Mouse (Mus musculus): Measurements from ENCODE around the gene Mmrn1. TPM values are rescaled to one million over a fixed set of nuclear protein-coding genes. Genes with fewer than 3 reads are reported as not detected.

The Mmrn1 gene
- total RNA-seq, 2 experiments from 2014 or later = 2.5 to 2.9 TPM

DNA sequence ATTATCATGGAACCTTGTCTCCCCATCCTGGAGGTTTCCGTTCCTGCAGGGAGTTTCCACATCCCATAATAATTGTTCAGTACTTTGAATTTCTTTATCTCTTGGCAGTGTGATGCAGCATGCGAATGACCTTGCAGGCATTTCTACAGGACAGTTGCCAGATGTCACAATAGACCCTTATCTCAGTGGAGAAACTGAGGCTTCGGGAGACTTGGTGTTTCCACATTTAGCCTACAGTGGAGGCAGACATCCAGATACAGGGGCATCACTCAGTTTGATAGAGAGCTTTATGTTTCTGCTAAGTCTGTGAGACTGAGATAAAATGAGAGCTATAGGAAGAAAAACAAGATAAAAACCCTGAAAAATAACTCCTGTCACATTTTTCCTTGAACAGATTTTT lies 63.0 kb downstream of the Mmrn1 start:
- no peak for ATAC-seq (replicated peaks; ENCODE audit: low FRiP score, poor library complexity, severe bottlenecking)

DNA sequence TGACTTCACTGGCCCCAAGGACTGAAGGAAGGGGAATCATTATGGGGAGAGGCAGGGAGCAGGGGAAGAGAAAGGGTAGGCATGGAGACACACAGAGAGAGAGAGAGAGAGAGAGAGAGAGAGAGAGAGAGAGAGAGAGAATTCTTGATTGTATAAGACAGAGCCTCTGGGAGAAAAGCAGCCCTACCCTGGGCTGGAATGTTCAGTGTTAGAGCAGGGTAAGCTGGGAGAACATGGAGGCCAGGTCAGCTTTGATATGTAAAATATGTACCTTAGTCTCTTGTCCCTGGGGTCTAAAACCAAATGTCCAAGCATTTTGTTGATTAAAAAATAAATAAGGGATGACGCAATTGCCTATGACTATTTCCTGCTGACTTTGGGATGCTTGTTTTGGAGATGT lies 67.6 kb downstream of the Mmrn1 start:
- ATAC-seq (replicated peaks; ENCODE audit: low FRiP score, poor library complexity, severe bottlenecking) = no peak

DNA sequence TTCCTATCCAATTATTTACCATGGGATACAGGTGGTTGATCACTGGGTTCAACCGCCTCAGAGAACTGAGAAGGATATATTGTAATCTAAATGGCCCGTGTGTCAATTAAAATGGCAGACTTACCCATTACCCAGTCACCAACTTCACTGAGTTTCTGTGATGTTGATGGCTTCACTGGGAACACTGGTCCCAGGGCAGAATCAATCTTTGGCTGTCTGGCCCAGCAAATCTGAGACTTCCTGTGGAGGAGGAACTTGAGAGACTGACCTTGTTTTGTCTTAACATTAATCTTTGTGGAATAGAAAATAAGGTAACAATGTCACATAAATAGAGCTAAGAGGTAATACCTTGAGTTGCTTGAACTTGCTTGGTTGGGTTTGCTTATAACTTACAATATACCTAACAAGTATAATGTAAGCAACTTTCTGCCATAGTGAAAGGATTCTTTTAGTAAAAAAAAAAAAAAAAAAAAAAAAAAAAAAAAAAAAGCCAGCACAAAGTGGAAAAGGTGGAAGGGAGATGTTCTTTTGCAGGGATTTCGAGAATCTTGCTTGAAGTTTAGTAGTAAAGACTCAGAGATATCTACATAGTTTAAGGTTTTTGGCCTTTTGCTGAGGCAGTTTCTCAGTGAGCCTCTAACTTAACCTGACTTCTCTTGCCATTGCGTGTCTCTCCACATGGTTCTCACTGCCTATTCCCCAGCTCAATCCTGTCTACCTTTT lies 68.8 kb downstream of the Mmrn1 start:
- ATAC-seq (replicated peaks; ENCODE audit: low FRiP score, poor library complexity, severe bottlenecking) = no peak

DNA sequence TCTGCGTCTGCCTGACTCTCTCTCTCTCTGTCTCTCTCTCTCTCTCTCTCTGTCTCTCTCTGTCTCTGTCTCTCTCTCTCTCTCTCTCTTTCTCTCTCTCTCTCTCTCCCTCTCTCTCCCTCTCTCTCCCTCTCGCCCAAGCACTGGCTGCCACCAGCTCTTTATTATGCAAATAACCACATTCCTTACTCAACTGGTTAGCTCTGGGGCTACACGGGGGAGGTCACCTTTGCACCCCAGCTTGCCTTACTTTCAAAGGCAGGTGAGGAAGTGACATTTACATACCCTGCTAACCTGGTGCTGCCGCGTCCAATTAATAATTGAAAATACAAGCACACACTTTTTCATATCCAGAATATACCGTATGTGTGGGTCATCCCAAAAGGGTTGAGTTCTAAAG lies 69.3 kb downstream of the Mmrn1 start:
- ATAC-seq (replicated peaks; ENCODE audit: low FRiP score, poor library complexity, severe bottlenecking) = no peak

DNA sequence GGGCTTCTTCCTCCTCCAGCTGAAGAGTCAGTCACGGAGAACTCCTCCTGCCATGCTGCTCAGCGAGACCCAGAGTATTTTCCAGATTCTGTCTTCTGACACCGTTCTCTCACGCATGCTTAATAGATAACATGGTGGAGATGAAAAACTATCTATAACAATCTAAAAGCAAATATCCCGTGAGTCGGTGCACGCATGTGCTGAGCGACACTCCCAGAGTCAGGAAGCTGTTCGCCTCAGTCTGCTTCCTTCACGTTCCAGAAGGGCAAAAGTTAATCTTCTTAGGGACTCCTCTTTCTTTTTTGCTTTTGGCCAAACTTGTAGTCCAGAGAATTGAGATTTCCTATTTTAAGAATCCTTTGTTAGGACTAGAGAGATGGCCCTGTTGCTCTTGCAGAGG lies 69.7 kb downstream of the Mmrn1 start:
- no peak for ATAC-seq (replicated peaks; ENCODE audit: low FRiP score, poor library complexity, severe bottlenecking)

DNA sequence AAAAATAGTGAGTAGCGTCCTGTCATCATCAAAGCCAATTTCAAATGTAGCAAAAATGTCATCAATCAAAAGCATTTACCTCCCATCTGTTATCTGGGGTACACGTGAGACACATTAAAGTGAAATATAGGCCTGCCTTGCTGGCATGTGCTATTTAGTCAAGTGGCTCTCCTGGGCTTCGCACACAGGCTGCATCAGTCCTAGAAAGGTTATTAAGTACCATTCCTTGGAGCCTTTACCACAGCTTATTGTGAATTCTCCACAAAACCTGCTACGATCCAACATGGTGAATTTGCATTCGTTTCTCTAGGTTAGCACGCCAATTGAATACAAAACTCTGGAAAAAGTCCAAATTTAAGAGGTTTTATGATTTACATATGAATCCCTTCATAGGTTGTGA lies 70.8 kb downstream of the Mmrn1 start:
- ATAC-seq (replicated peaks; ENCODE audit: low FRiP score, poor library complexity, severe bottlenecking) = no peak

DNA sequence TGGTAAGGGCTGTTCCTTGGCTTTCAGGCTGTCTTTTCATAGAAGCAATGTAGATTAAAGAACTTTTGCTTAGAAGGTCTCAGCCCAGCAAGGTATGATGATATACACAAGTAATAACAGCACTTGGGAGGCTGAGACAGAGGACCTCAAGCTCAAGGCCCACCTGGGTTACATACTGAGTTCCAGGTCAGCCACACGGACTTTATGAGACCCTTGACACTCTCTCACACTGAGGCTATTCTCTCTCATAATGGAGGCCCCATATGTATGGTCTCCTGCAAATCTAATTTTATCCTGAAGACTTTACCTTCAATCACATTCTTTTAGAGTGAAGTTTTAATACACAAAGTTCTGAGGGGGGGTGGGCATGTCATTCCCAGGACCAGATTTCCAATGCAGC lies 71.6 kb downstream of the Mmrn1 start:
- ATAC-seq (replicated peaks; ENCODE audit: low FRiP score, poor library complexity, severe bottlenecking) = no peak

DNA sequence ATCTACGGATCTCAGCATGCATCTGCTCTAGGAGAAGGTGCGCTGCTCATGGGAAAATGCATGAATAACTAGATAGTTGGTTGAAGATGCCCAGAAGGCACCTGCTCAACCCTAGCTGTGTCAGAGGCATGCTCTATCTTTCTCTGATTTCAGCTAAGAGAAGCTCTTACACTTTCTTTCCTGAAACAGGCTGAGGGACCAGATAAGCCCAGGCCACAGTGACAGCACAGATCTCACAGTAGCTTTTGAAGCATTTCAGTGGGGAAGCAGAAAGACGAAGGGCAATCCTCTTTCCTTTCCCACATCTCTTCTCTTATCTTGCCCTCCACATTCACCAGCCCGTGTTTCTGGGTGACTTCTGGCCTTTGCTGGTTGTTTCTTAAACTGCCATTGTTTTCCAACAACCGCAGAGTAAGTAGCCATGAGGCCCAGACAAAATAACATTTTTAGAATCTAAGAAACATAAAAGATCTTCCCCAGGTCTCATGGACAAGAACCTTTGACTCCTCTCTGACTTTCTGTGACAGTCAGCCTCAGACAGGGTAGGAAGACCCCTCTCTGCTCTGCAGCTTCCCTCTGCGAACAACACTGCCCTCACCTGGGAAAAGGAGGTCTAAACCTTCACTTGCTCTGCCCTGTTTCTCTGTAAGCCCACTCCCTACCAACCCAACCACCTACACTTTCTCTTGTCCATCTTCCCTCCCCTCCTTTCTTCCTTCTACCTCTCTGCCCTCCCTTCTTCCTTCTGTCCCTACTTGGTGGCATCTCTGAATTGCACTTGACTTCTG lies 76.4 kb downstream of the Mmrn1 start:
- ATAC-seq (replicated peaks; ENCODE audit: low FRiP score, poor library complexity, severe bottlenecking) = no peak

DNA sequence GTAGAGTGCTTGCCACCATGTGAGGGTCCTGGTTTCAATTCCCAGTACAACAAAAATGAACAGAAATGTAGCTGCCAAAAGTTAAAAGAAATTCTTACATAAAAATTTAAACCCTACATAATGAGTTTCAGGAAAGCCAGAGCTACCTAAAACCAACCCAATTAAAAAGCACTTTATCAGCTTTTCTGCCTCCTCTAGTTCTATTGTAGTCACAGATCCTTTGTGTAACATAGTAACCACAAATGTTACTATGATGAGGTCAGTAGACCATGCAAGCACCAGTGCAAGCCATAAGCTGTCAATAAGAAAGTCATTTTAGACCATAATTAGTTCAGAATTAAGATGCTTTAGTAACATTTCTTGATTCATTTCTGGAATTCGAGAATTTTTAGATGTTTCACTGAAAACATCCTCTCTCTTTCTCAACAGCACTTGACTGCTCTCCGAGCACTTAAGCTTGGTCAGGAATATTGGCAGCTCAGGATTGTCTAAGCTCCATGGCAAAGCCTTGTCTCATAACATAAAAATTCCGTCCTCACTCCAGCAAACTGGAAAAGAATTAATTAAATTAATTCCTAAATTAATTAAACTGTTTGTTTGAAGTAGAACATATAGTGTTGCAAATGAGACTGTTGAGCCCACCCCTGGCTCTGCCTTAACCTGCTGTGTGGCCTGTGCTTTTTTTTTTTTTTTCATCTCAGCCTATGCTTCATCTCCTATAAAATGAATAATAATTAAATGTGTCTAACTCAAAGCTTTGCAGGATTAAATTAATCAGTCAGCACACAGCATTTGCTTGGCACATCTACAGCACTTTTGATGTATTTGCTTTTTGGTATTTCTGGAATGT lies 79.4 kb downstream of the Mmrn1 start:
- no peak for ATAC-seq (replicated peaks; ENCODE audit: low FRiP score, poor library complexity, severe bottlenecking)

DNA sequence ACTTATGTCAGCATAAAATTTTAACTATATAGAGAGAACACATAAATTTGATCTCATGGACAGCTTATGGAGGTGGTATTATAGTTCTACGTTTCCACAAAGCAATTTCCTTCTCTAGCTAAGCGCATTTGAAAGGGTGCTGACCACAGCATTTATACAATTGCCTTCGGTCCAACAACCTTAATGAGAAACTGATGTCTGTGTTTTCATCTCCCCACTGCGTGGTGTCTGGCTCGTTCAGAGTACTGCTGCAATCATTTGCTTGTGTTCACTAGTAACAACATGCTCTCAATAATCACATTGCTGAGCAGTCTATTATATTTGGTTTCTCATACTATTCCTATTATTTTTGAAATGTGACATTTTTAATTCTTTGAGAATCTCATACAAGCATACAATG lies 89.0 kb downstream of the Mmrn1 start:
- ATAC-seq (replicated peaks; ENCODE audit: low FRiP score, poor library complexity, severe bottlenecking) = no peak

DNA sequence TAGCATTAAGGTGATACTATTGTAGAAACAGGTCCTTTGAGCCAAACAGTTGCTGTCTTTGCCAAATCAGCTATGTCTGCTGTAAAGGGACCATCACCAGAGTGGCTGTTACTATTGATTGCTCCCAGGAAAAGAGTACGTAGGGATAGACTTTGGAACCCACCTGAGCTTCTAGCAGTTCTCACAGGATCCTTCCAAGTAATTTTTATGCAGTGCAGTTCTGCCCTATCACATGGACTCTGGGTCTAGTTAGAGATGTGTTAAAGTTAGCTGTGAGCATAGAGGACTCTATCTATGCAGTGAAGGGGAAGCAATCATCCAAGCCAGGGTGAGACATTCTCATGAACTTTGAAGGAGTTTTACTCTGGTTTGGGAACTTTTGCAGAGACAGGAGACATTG lies 94.9 kb downstream of the Mmrn1 start:
- no peak for ATAC-seq (replicated peaks; ENCODE audit: low FRiP score, poor library complexity, severe bottlenecking)

DNA sequence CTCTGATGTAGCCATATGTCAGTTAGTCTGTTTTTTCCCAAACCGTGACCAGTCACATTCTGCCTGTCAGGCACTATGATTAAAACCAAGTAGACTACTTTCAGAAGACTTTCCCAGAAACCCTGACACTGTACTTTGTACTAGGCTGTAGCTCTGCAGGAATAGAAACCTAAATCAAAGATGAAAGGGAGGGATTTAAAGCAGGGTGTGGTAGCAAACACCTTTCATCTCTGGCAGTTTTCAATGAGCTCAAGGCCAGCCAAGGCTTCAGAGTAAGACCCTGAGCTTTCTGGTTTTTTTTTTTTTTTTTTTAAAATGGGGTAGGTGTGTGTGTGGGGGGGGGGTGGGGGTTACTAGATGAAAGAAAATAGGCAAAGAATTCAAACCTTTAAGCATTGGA lies 96.2 kb downstream of the Mmrn1 start:
- no peak for ATAC-seq (replicated peaks; ENCODE audit: low FRiP score, poor library complexity, severe bottlenecking)

DNA sequence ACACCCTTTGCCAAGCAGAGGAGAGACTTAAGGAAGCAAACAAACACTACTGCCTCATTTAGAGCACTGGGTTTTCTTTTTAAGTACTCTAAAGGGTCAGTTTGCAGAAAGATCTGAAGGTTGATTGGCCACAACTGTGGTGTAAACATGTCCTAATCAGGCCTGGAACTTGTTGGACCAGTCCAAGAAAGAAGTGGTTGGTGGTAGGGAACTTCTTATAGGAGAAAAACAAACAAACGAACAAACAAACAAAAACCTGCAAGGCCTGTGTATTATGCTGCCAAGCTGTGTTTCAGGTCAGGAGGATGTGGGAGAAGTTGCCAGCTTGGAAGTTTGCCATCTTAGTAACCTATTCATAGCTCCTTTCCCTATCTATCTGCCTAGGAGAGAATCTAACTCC lies 108.5 kb downstream of the Mmrn1 start:
- ATAC-seq (replicated peaks; ENCODE audit: low FRiP score, poor library complexity, severe bottlenecking) = no peak

Other genes with a start within 250 kb of the Mmrn1 start
- gene Snca, start 95.1 kb upstream of the Mmrn1 start, total RNA-seq (2015; ENCODE audit: low replicate concordance) = 1,570 and 1,672 TPM in 2 replicates
- gene Snca, start 95.1 kb upstream of the Mmrn1 start, total RNA-seq (2017; ENCODE audit: low replicate concordance) = 2,172 and 2,663 TPM in 2 replicates